Mouse (Mus musculus): ENCODE results near the gene Eci2. TPM values are rescaled to one million over a fixed set of nuclear protein-coding genes. Genes with fewer than 3 reads are reported as not detected.
"Not testable (repeated sequence)": the region's sequence is repeated elsewhere in the genome, so short reads cannot be mapped to it uniquely, and the experiment has no call there.

Gene Eci2
- polyA plus RNA-seq, 1 experiment from 2014 or later = 152 TPM

DNA sequence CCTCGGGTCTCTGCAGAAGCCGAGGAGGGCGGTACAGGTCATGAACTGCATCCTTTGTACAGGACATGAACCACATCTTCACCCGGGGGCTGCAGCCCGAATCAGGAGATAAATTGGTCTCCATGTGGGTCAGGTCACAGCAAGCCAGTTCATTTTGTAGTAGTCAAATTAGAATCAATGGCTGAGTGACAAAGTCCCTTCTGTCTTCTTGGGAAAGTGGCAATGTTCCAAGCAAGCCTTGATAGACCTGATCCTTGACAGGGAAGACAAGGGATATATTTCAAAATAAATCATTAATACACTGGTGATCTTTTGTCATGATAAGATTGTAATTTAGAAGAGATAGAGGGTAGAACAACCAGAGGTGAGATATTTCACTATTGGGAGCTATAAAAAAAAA, 9.6 kb upstream of the Eci2 start:
- Histone ChIP-seq H3K27me3 (ENCODE audit: insufficient read depth, low read length) (no peaks in the 10 kb centered on the region), H3K4me3 (ENCODE audit: low read depth, low read length) (no peak overlapping the region), H3K9ac (no peak overlapping the region), H3K36me3 (ENCODE audit: insufficient read depth) (no peaks in the 10 kb centered on the region), H3K9me3 (ENCODE audit: low read depth, low read length) (no peaks in the 10 kb centered on the region), H3K4me2 (no peak overlapping the region), H3K27ac (ENCODE audit: low read depth) (no peak overlapping the region), H3K4me1 (ENCODE audit: insufficient read depth) (no peaks in the 10 kb centered on the region)
- DNase-seq (no peak), ATAC-seq (ENCODE audit: insufficient read depth) (no peak)
- TF ChIP-seq CTCF (IDR thresholded peaks at IDR 0.05; ENCODE audit: low read depth) = no peak
- 54% methylated on average over 5 of the region's 5 CpGs for WGBS

DNA sequence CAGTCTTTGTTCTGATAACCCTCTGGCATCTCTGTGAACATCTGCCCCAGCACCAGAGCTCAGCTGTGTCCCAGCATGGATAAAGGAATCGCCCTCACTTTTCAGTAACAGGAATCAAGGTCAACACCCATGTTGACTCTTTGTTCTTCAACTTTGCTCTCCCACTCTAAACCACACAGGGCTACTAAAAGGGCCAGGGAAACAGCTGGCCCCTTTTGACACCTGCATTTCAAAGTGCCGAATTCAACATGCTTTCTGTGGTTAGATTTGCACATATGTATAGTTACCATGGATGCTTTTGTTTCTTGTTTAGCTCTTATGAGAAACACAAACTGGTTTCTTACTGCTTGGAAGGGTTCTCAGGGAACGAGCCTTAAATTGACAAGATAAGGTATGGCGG, 8.8 kb upstream of the Eci2 start:
- H3K36me3 ChIP-seq (ENCODE audit: insufficient read depth) = no peaks in the 10 kb centered on the region
- H3K4me3 ChIP-seq (ENCODE audit: low read depth, low read length) = no peak overlapping the region
- no peak for TF ChIP-seq CTCF (IDR thresholded peaks at IDR 0.05; ENCODE audit: low read depth)
- no peak for ATAC-seq (ENCODE audit: insufficient read depth)
- H3K4me2 ChIP-seq = no peak overlapping the region
- H3K9me3 ChIP-seq (ENCODE audit: low read depth, low read length) = no peaks in the 10 kb centered on the region
- H3K27me3 ChIP-seq (ENCODE audit: insufficient read depth, low read length) = no peaks in the 10 kb centered on the region
- 66% methylated on average over 4 of the region's 4 CpGs for WGBS
- no peak overlapping the region for H3K27ac ChIP-seq (ENCODE audit: low read depth)
- H3K4me1 ChIP-seq (ENCODE audit: insufficient read depth) = no peaks in the 10 kb centered on the region
- no peak overlapping the region for H3K9ac ChIP-seq
- no peak for DNase-seq

DNA sequence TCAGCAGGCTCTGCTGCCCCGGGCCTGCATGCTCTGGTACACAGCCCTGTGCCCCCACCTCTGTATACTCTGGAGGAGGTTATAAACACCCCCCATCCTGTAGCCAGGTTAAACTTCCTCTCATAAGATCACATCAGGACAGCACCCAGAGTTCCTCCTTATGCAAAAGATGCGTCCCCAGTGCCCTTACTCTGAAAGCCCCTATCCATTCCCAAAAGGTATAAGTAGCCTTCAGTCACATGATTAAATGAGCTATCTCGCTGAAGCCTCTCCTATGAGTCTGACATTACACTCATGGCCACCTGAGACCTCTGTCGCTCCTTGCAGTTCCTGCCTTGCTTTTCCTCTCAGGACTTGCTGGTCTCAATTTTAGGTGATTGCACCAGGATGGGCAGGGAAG, 6.7 kb upstream of the Eci2 start:
- ATAC-seq (ENCODE audit: insufficient read depth) (no peak), DNase-seq (no peak)
- Histone ChIP-seq H3K27ac (ENCODE audit: low read depth) (no peak overlapping the region), H3K36me3 (ENCODE audit: insufficient read depth) (no peaks in the 10 kb centered on the region), H3K4me3 (ENCODE audit: low read depth, low read length) (no peak overlapping the region), H3K27me3 (ENCODE audit: insufficient read depth, low read length) (no peaks in the 10 kb centered on the region), H3K4me2 (no peak overlapping the region), H3K9me3 (ENCODE audit: low read depth, low read length) (no peaks in the 10 kb centered on the region), H3K9ac (no peak overlapping the region), H3K4me1 (ENCODE audit: insufficient read depth) (no peaks in the 10 kb centered on the region)
- 82% methylated on average over 4 of the region's 4 CpGs for WGBS
- no peak for TF ChIP-seq CTCF (IDR thresholded peaks at IDR 0.05; ENCODE audit: low read depth)

DNA sequence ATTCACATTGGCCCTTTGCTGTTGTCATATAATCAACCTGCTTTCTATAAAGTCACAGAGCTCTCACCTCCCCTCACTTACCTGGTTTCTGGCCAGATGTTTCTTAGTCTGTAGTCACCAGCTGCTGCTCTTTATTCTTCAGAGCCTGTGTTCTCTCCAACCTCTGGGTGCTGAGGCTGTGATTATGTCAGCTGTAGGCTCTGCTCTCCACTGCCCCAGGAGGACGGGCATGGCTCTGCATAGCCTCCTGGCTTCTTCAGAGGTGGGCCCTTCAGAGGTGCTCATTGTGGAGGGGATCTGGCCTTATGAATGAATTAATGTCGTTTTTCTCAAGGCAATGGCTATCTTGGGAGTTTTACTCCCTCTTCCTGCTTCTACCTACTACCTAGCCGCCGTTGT, 4.8 kb upstream of the Eci2 start:
- WGBS = 75% methylated on average over 4 of the region's 4 CpGs
- H3K4me1 ChIP-seq (ENCODE audit: insufficient read depth) = no peaks in the 10 kb centered on the region
- DNase-seq (no peak), ATAC-seq (ENCODE audit: insufficient read depth) (no peak)
- H3K9me3 ChIP-seq (ENCODE audit: low read depth, low read length) = no peaks in the 10 kb centered on the region
- H3K27me3 ChIP-seq (ENCODE audit: insufficient read depth, low read length) = no peaks in the 10 kb centered on the region
- H3K27ac ChIP-seq (ENCODE audit: low read depth) = no peak overlapping the region
- H3K4me2 ChIP-seq = no peak overlapping the region
- TF ChIP-seq CTCF (IDR thresholded peaks at IDR 0.05; ENCODE audit: low read depth) = peak; percentile 36
- no peak overlapping the region for H3K4me3 ChIP-seq (ENCODE audit: low read depth, low read length)
- H3K9ac ChIP-seq = no peak overlapping the region
- no peaks in the 10 kb centered on the region for H3K36me3 ChIP-seq (ENCODE audit: insufficient read depth)

DNA sequence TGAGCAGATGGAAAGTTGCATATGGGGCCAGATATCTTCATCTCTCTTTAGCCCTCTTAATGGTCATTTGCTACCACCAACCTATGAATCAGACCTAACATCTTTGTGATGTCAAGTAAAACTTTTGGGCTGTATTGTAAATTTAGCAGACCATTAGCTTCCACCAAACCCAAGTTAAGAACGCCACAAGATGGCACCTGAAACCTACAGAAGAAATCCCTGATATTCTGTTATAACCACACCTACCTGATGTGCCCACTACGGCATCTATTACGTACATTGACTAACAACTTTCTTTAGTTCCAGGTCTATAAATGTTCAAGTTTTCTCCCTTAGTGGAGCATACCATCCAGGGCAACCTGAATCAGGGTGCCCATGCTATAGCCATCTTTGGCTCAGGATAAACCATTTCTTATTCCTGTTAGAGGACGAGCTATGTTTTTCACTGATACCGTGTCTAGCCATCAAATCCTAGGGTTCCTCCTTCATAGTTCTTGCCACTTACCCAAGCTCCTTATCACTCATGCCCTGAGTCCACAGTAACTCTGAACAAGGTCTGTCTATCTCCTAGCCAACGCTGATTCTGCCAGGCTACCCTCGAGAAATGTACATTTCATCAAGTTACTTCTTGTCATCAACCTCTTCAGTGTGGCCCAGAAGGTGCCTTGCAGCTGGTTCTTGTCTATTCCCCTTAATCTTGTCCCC, 4.2 kb upstream of the Eci2 start:
- 79% methylated on average over 7 of the region's 7 CpGs for WGBS

DNA sequence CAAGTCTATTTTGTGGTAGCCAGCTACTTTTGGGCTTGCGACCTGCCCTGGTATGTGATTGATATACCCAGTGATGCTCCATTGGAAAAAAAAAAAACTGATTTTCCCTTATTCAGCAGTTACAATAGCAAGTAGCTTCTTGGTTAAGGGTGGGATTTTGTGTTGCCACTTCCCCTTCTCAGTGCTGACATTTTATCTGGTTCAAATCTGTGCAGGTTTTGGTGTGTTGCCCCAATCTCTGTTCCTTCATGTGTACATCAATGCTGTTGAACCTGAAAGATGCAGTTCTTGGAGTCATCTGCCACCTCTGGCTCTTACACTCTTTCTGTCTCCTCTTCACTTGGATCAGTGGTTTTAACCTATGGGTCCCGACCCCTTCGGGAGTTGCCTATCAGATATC, 1.5 kb upstream of the Eci2 start:
- Histone ChIP-seq H3K4me3 (ENCODE audit: low read depth, low read length) (no peak overlapping the region), H3K27me3 (ENCODE audit: insufficient read depth, low read length) (no peaks in the 10 kb centered on the region), H3K27ac (ENCODE audit: low read depth) (no peak overlapping the region), H3K9me3 (ENCODE audit: low read depth, low read length) (no peaks in the 10 kb centered on the region), H3K4me1 (ENCODE audit: insufficient read depth) (no peaks in the 10 kb centered on the region), H3K9ac (no peak overlapping the region), H3K36me3 (ENCODE audit: insufficient read depth) (no peaks in the 10 kb centered on the region), H3K4me2 (no peak overlapping the region)
- ATAC-seq (ENCODE audit: insufficient read depth) = no peak
- 75% methylated on average over 3 of the region's 3 CpGs for WGBS
- no peak for TF ChIP-seq CTCF (IDR thresholded peaks at IDR 0.05; ENCODE audit: low read depth)
- no peak for DNase-seq

More for the DNA sequence above, 4.2 kb upstream of the Eci2 start:
- no peaks in the 10 kb centered on the region for H3K27me3 ChIP-seq (ENCODE audit: insufficient read depth, low read length)
- H3K4me2 ChIP-seq = no peak overlapping the region
- ATAC-seq (ENCODE audit: insufficient read depth) = no peak
- no peaks in the 10 kb centered on the region for H3K4me1 ChIP-seq (ENCODE audit: insufficient read depth)
- no peaks in the 10 kb centered on the region for H3K9me3 ChIP-seq (ENCODE audit: low read depth, low read length)
- DNase-seq = peak; percentile 35
- 0 out of 2 replicates have a peak, but pooled peaks have one; percentile 15 for TF ChIP-seq CTCF (IDR thresholded peaks at IDR 0.05; ENCODE audit: low read depth)
- H3K9ac ChIP-seq = no peak overlapping the region
- H3K27ac ChIP-seq (ENCODE audit: low read depth) = no peak overlapping the region
- no peak overlapping the region for H3K4me3 ChIP-seq (ENCODE audit: low read depth, low read length)
- H3K36me3 ChIP-seq (ENCODE audit: insufficient read depth) = no peaks in the 10 kb centered on the region

DNA sequence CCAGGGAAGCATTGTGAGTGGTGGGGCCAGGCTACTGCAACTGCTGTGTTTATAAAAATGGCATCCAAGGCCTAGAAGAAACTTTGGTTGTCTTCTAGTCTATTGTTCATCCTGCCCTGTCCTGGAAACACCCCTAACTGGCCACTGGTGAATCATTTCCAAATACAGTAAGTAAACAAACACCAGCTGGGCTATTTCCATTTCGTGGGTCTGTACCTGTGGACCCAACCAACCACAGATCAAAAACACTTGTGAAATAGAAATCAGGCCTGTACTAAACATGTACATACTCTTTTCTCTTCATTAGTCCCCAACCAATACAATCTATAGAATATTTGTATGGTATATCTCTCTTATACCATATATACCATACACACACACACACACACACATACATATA, 3.5 kb downstream of the Eci2 start:
- not testable (repeated sequence) for H3K9ac ChIP-seq; H3K4me3 ChIP-seq (ENCODE audit: low read depth, low read length); H3K4me2 ChIP-seq; ATAC-seq (ENCODE audit: insufficient read depth); H3K27me3 ChIP-seq (ENCODE audit: insufficient read depth, low read length); H3K9me3 ChIP-seq (ENCODE audit: low read depth, low read length); DNase-seq; H3K4me1 ChIP-seq (ENCODE audit: insufficient read depth); H3K27ac ChIP-seq (ENCODE audit: low read depth); H3K36me3 ChIP-seq (ENCODE audit: insufficient read depth)
- WGBS = 34% methylated on average over 1 of the region's 1 CpGs
